Mouse (Mus musculus): ENCODE measurements around the gene Dnajc12. TPM values are rescaled to one million over a fixed set of nuclear protein-coding genes. Genes with fewer than 3 reads are reported as not detected.

Dnajc12 gene
- total and polyA plus RNA-seq, 3 experiments: 2.9 to 7.3 TPM; not detected in 1

GRCm38 (mm10) chr10:63421739-63422735 is 39.8 kb downstream of the Dnajc12 start, which contains the start of gene Gm7075:
TSS of gene Gm7075 (minus strand) at chr10:63421789.
- peak; percentile 91 for DNase-seq (ENCODE audit: low read depth, low spot score)
- H3K4me3 ChIP-seq (ENCODE audit: control insufficient read depth in 1 of 2, insufficient read depth in 1 of 2, low read depth in 2 of 2, low read length in 2 of 2): peak within 1 kb of the TSS; percentile 33 to 39
- TF ChIP-seq MAZ (IDR thresholded peaks at IDR 0.05; ENCODE audit: low read depth, low read length) (0 out of 2 replicates have a peak, but pooled peaks have one; percentile 41), SMC3 (IDR thresholded peaks at IDR 0.05; ENCODE audit: low read depth, low read length) (peak; percentile 61), ZC3H11A (IDR thresholded peaks at IDR 0.05; ENCODE audit: low read depth, low read length) (peak; percentile 33; the same call in 1 of the 2 replicates), RAD21 (IDR thresholded peaks at IDR 0.05; ENCODE audit: low read depth, low read length) (peak; percentile 33), MAX (IDR thresholded peaks at IDR 0.05; ENCODE audit: low read length) (no peak), JUND (IDR thresholded peaks at IDR 0.05; ENCODE audit: low read depth, low read length) (peak; percentile 94), SIN3A (IDR thresholded peaks at IDR 0.05; ENCODE audit: low read length) (peak; percentile 30; the same call in 1 of the 2 replicates), CTCF (IDR thresholded peaks at IDR 0.05 in 2 of 3, conservative IDR thresholded peaks at IDR 0.05 in 1 of 3; ENCODE audit: control insufficient read depth in 1 of 3, insufficient read depth in 1 of 3, low read depth in 2 of 3, low read length in 3 of 3, poor library complexity in 1 of 3, severe bottlenecking in 1 of 3) (peak; percentile 61 to 75 (median 72)), MYB (IDR thresholded peaks at IDR 0.05; ENCODE audit: low read depth, low read length) (no peak)
- no peaks in the 10 kb centered on the region; a peak in 1 of 4 replicates for H3K27me3 ChIP-seq (ENCODE audit: control insufficient read depth in 1 of 2, insufficient read depth in 2 of 2, low read length in 2 of 2)
- no peaks in the 10 kb centered on the region for H3K9me3 ChIP-seq (replicated peaks; ENCODE audit: insufficient read depth, low read length)
- H3K4me1 ChIP-seq (ENCODE audit: control insufficient read depth in 1 of 2, insufficient read depth in 2 of 2, low read length in 2 of 2): peaks cover 0 to 4% of the 10 kb centered on the region in 2 experiments; a peak in 1 of 4 replicates
- no peaks in the 10 kb centered on the region for H3K36me3 ChIP-seq (ENCODE audit: control insufficient read depth in 1 of 2, insufficient read depth in 2 of 2, low read length in 2 of 2)
- no peaks in the 10 kb centered on the region for H3K79me2 ChIP-seq (ENCODE audit: control insufficient read depth, insufficient read depth, low read length, poor library complexity)
- no peak within 1 kb of the TSS for H3K27ac ChIP-seq (ENCODE audit: control insufficient read depth, low read depth, low read length)
- H3K9ac ChIP-seq (ENCODE audit: control insufficient read depth, low read depth, low read length, poor library complexity, severe bottlenecking): peak within 1 kb of the TSS; percentile 34

DNA sequence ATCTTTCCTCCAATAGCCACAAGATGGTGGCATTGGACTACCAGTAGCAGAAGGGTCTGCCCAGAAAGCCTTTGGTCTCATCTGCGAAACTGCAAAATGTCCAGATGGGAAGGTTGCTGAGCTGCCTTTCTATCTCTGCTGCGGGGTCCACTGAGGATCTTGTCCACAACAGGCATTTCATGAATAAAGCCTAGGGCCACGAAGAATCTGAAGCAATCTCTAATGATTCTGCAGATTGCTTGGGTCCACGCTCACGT is 40.4 kb downstream of the Dnajc12 start:
- H3K9me3 ChIP-seq (replicated peaks; ENCODE audit: insufficient read depth, low read length): no peaks in the 10 kb centered on the region
- H3K27me3 ChIP-seq (ENCODE audit: control insufficient read depth in 1 of 2, insufficient read depth in 2 of 2, low read length in 2 of 2): no peaks in the 10 kb centered on the region; a peak in 1 of 4 replicates
- H3K79me2 ChIP-seq (ENCODE audit: control insufficient read depth, insufficient read depth, low read length, poor library complexity): no peaks in the 10 kb centered on the region
- peak overlapping the region; percentile 34 for H3K9ac ChIP-seq (ENCODE audit: control insufficient read depth, low read depth, low read length, poor library complexity, severe bottlenecking)
- DNase-seq (ENCODE audit: low read depth, low spot score): peak; percentile 77
- no peaks in the 10 kb centered on the region for H3K36me3 ChIP-seq (ENCODE audit: control insufficient read depth in 1 of 2, insufficient read depth in 2 of 2, low read length in 2 of 2)
- peak overlapping the region; percentile 33 to 39 for H3K4me3 ChIP-seq (ENCODE audit: control insufficient read depth in 1 of 2, insufficient read depth in 1 of 2, low read depth in 2 of 2, low read length in 2 of 2)
- H3K4me1 ChIP-seq (ENCODE audit: control insufficient read depth in 1 of 2, insufficient read depth in 2 of 2, low read length in 2 of 2): no peaks in the 10 kb centered on the region; a peak in 1 of 4 replicates
- H3K27ac ChIP-seq (ENCODE audit: control insufficient read depth, low read depth, low read length): no peak overlapping the region
- TF ChIP-seq CHD1 (IDR thresholded peaks at IDR 0.05; ENCODE audit: low read depth, low read length) (no peak), TBP (IDR thresholded peaks at IDR 0.05; ENCODE audit: low read depth, low read length) (no peak), GATA1 (IDR thresholded peaks at IDR 0.05; ENCODE audit: low read depth, low read length) (no peak), KAT2A (conservative IDR thresholded peaks at IDR 0.05; ENCODE audit: low read depth, low read length) (no peak), NRF1 (IDR thresholded peaks at IDR 0.05; ENCODE audit: insufficient read depth, low read depth, low read length, poor library complexity, severe bottlenecking) (no peak), MAFK (IDR thresholded peaks at IDR 0.05; ENCODE audit: borderline replicate concordance, low read depth, low read length) (no peak), SIN3A (IDR thresholded peaks at IDR 0.05; ENCODE audit: low read length) (0 out of 2 replicates have a peak, but pooled peaks have one; percentile 14), BHLHE40 (IDR thresholded peaks at IDR 0.05; ENCODE audit: borderline replicate concordance, low read depth, low read length) (no peak), RAD21 (IDR thresholded peaks at IDR 0.05; ENCODE audit: low read depth, low read length) (peak; percentile 77), JUND (IDR thresholded peaks at IDR 0.05; ENCODE audit: low read depth, low read length) (no peak), MAX (IDR thresholded peaks at IDR 0.05; ENCODE audit: low read length) (no peak), MYB (IDR thresholded peaks at IDR 0.05; ENCODE audit: low read depth, low read length) (no peak), SMC3 (IDR thresholded peaks at IDR 0.05; ENCODE audit: low read depth, low read length) (peak; percentile 52), ETS1 (IDR thresholded peaks at IDR 0.05; ENCODE audit: low read depth, low read length) (no peak), USF2 (IDR thresholded peaks at IDR 0.05; ENCODE audit: borderline replicate concordance in 1 of 2, insufficient read depth in 1 of 2, low read depth in 1 of 2, low read length in 2 of 2) (no peak), CTCF (IDR thresholded peaks at IDR 0.05 in 2 of 3, conservative IDR thresholded peaks at IDR 0.05 in 1 of 3; ENCODE audit: control insufficient read depth in 1 of 3, insufficient read depth in 1 of 3, low read depth in 2 of 3, low read length in 3 of 3, poor library complexity in 1 of 3, severe bottlenecking in 1 of 3) (peak in 2 of 3 experiments; percentile 49; a peak in 4 of 6 replicates), ZC3H11A (IDR thresholded peaks at IDR 0.05; ENCODE audit: low read depth, low read length) (peak; percentile 73), UBTF (IDR thresholded peaks at IDR 0.05; ENCODE audit: borderline replicate concordance, insufficient read depth, low read depth, low read length) (no peak), MAZ (IDR thresholded peaks at IDR 0.05; ENCODE audit: low read depth, low read length) (no peak), POLR2A (IDR thresholded peaks at IDR 0.05; ENCODE audit: control insufficient read depth in 1 of 2, insufficient read depth in 1 of 2, low read depth in 1 of 2, low read length in 2 of 2, poor library complexity in 1 of 2) (no peak), ZKSCAN1 (IDR thresholded peaks at IDR 0.05; ENCODE audit: low read depth, low read length) (no peak), ELF1 (IDR thresholded peaks at IDR 0.05; ENCODE audit: low read depth, low read length) (no peak), CHD2 (IDR thresholded peaks at IDR 0.05; ENCODE audit: low read length) (no peak), POLR2AphosphoS5 (IDR thresholded peaks at IDR 0.05; ENCODE audit: borderline replicate concordance, low read depth, low read length) (no peak), HCFC1 (IDR thresholded peaks at IDR 0.05; ENCODE audit: low read depth, low read length) (no peak), E2F4 (IDR thresholded peaks at IDR 0.05; ENCODE audit: borderline replicate concordance, low read depth, low read length) (no peak)
